Mouse (Mus musculus) splenic B cell, adult 2 months (primary cell): ENCODE results near the gene Pgam1.
"Not testable (repeated sequence)": the region's sequence is repeated elsewhere in the genome, so short reads cannot be mapped to it uniquely, and the experiment has no call there.

Experiments
- DNase-seq: peaks from one replicate; pipeline ENCODE4 v3.0.0-alpha.2; 2011; ENCODE audit warnings: low read depth, low spot score
- H3K27me3 ChIP-seq: 2 replicates; pipeline ENCODE4 v1.6.1; 2012; ENCODE audit warnings: mild to moderate bottlenecking, low read length, moderate library complexity, mixed read lengths; ENCODE audit not compliant: control insufficient read depth, poor library complexity, insufficient read depth, severe bottlenecking
- H3K36me3 ChIP-seq: 2 replicates; pipeline ENCODE4 v1.6.1; 2012; ENCODE audit warnings: mild to moderate bottlenecking, low read length, moderate library complexity, mixed read lengths; ENCODE audit not compliant: control insufficient read depth, poor library complexity, insufficient read depth, severe bottlenecking

Gene Pgam1

DNA sequence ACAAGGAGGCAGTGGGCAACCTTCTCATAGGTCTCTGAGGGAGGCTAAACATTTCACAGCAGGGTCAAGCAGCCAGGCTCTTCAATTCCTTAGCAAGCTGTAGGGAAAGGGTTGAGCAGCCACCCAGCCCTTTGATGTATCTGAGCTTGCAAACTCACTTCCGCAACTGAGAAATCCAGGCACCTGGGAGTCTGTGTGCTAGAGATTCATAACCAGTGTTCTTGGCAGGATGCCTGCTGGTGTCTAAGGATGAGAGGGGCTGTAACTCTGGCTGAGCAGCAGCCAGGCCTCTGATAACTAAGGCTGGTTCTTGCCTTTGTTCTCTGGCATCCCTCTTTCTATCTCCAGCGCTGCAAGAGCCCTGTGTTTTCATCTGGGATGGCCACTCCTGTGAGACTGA is 10.0 kb upstream of the Pgam1 start:
- no peak for DNase-seq
- Histone ChIP-seq H3K36me3 (no peaks in the 10 kb centered on the region), H3K27me3 (no peaks in the 10 kb centered on the region)

- Histone ChIP-seq H3K36me3 (no peaks in the 10 kb centered on the region), H3K27me3 (no peaks in the 10 kb centered on the region)
- no peak for DNase-seq
Measured at GRCm38 (mm10) chr19:41902848-41903593, 8.7 kb upstream of the Pgam1 start.

DNA sequence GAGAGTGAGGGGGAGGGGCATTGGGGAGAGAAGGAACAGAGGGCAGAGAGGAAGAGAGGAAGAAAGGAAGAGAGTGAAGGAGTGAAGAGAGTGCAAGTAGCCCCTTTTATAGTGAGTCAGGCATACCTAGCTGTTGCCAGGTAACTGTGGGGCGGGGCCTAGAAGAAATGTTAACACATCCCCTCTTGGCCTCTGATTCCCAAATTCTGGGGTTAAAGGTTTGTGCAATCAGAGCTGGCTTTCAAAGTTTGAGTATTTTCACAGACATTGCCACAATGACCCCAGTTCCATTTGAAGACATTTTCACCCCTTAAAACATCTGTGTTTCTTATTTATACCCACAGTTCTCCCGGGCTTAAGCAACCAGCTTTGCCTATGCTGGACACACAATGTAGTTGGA is 6.5 kb upstream of the Pgam1 start:
- Histone ChIP-seq H3K36me3 (no peaks in the 10 kb centered on the region), H3K27me3 (no peaks in the 10 kb centered on the region)
- DNase-seq, result no peak

- DNase-seq, result no peak
- H3K27me3 ChIP-seq, result no peaks in the 10 kb centered on the region
- no peaks in the 10 kb centered on the region for H3K36me3 ChIP-seq
Measured at GRCm38 (mm10) chr19:41906311-41907078, 5.2 kb upstream of the Pgam1 start.

DNA sequence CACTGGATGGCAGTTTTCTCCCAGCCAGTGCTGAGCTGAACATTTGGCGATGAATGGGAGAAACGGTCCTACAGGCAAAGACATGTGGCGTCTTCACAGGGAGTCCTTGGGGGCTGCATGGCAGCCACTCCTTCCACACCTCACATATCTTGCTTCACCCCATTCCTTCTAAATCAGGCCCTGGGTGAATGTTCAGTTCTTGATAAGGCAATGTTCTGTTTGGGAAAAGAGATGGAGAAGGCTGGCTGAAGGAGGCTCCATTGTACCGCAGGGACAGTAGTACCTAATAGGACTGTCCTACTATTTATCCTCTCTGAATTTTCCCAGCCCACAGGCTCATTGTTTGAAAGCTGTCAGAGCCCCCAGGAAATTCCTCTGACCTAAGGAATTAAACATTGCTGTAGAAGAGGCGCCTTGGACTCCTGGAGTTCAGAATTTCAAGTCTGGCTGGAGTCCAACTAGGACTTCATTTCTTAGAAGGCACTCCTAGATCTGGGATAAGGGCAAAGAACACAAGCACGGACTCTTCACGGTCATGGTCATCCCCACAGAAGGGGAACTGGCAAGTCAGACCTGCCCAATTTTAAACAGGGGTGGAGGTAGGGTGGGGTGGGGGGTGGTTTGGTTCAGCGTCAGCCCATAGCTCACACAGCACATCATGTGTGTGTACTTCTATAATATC is 4.5 kb upstream of the Pgam1 start:
- no peaks in the 10 kb centered on the region for H3K27me3 ChIP-seq
- no peak for DNase-seq
- no peaks in the 10 kb centered on the region for H3K36me3 ChIP-seq

GRCm38 (mm10) chr19:41908736-41909135 is 3.0 kb upstream of the Pgam1 start:
- Histone ChIP-seq H3K36me3 (no peaks in the 10 kb centered on the region), H3K27me3 (no peaks in the 10 kb centered on the region)
- DNase-seq, result no peak

- Histone ChIP-seq H3K36me3 (no peaks in the 10 kb centered on the region), H3K27me3 (no peaks in the 10 kb centered on the region)
- DNase-seq, result no peak
Measured at GRCm38 (mm10) chr19:41910396-41910795, 1.3 kb upstream of the Pgam1 start.

DNA sequence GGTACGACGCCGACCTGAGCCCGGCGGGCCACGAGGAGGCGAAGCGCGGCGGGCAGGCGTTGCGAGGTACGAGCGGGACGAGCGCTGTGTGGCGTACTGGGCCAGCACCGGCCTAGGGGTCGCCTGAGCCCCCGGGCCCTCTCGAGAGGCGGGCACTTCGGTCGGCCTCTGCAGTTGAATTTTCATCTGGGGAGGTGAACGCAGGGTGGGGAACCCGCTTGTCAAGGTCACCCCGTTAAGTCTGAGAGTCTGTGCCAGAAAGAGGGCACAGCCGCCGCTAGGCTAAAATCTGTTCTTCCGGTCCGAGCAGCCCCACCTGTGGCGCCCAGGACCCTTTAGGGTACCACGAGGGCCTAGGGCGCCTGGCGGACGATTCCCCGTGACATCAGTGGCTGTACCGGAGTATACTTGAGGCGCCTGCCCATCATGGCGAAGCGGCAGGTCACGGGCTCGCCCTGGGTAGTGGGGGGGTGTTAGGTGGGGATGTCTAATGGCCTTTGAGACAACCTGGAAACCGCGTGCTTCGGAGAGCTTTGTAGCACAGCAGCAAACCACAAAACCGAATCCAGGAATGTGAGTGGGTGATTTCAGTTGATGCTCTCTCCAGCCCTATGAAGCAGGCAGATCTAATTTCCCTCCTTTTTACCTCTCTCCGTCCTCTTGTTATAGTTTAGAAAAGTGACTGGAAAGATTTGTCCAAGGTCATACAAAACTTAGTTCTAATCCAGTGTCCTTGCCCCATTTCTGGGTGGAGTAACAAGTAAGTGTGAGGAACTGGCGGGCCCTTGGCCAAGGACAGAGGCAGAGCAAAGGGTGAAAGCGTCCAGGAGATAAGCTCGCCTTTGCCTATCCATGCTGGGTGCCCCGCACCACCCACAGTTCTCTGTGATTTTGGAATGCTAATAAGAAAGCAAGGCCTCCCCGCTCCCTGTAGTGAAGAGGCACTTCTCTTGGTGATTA is 678 bp downstream of the Pgam1 start:
- peak; percentile 57 for DNase-seq
- Histone ChIP-seq H3K27me3 (no peaks in the 10 kb centered on the region), H3K36me3 (peaks cover 3% of the 10 kb centered on the region; the same call in 1 of the 2 replicates)

DNA sequence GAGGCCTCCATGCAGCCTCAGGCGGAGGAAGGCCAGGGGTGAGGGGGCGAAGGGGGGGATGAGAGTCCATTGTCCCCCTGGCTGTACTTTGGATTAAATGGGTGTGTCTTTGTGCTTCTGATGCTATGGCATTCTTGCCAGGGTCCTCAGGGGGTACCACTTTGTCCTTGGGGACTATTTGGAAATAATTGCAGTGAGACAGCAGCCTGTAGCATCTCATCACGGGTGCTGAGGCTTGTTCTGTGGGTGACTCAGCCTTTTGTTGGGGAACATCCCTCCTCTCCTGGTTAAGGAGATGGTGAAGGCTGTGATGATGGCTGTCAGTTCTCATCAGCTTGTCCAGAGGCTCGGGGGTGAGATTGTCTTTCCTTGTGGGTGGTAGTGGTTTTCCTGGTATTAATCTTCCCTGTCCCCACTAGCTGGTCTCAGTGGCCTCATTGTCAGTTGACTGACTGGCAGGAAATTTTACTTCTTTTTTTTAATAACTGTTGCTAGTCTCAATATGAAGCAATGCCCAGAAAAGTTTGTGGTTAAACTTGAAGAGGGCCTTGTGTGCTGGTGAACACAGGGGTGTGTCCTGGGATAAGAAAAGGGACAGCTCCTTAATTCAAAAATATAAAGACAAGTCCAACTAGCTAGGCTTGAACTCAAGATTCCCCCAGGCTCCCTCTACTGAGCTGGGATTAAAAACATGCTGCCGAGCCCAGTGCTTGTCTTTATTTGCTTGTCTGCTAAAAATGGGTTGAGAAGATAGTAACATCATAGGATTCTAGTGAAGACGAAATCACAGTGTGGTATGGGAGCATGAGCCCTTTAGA is 2.3 kb downstream of the Pgam1 start:
- Histone ChIP-seq H3K27me3 (no peaks in the 10 kb centered on the region), H3K36me3 (peaks cover 8% of the 10 kb centered on the region)
- no peak for DNase-seq

DNA sequence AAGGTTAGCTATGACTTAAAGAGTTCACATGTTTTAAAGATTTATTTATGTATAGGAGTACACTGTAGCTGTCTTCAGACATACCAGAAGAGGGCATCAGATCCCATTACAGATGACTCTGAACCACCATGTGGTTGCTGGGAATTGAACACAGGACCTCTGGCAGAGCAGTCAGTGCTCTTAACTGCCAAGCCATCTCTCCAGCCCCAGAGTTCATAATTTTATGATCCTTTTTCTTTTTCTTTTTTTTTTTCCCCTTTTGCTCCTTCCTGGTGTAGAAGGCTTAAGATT is 2.8 kb downstream of the Pgam1 start:
- H3K27me3 ChIP-seq, DNase-seq, H3K36me3 ChIP-seq: not testable (repeated sequence)

- H3K27me3 ChIP-seq, result no peaks in the 10 kb centered on the region
- no peak for DNase-seq
- H3K36me3 ChIP-seq, result peaks cover 9% of the 10 kb centered on the region
Measured at GRCm38 (mm10) chr19:41915294-41915693, 3.6 kb downstream of the Pgam1 start.

- Histone ChIP-seq H3K27me3 (no peaks in the 10 kb centered on the region), H3K36me3 (peaks cover 9% of the 10 kb centered on the region)
- no peak for DNase-seq
Measured at GRCm38 (mm10) chr19:41916853-41917252, 5.1 kb downstream of the Pgam1 start.

GRCm38 (mm10) chr19:41919471-41919870 is 7.7 kb downstream of the Pgam1 start:
- no peak for DNase-seq
- peaks cover 11% of the 10 kb centered on the region for H3K36me3 ChIP-seq
- H3K27me3 ChIP-seq, result no peaks in the 10 kb centered on the region
